Mouse (Mus musculus) forebrain, embryonic 14.5 days (tissue): ENCODE data around the gene Stil. TPM values are rescaled to one million over a fixed set of nuclear protein-coding genes. Genes with fewer than 3 reads are reported as not detected.

Experiments used
- polyA plus RNA-seq: library from polyadenylated mRNA; unstranded; fragments of >200 nt; fragmentation: Nextera tagmentation; extraction: Ambion mirVana; gene quantifications from 2 replicates; pipeline ENCODE4 v1.2.1, GENCODE M21; 2014

The Stil gene
- polyA plus RNA-seq, 1 experiment from 2014 or later = 8.8 TPM

Other genes with a start within 250 kb of the Stil start
- gene Gm12830, start 178.4 kb upstream of the Stil start, polyA plus RNA-seq = not detected in 2 replicates
- gene Foxd2, start 91.3 kb upstream of the Stil start, polyA plus RNA-seq = 0.27 and 0.38 TPM in 2 replicates
- gene Foxe3, start 74.1 kb upstream of the Stil start, polyA plus RNA-seq = not detected in 2 replicates
- 165 and 189 TPM in 2 replicates for gene Cmpk1, start 12.9 kb upstream of the Stil start, polyA plus RNA-seq
- gene Tal1, start 56.3 kb downstream of the Stil start, polyA plus RNA-seq = 1.0 and 1.1 TPM in 2 replicates
- gene Pdzk1ip1, start 88.5 kb downstream of the Stil start, polyA plus RNA-seq = 0.65 and 0.70 TPM in 2 replicates
- 2.5 and 4.0 TPM in 2 replicates for gene Cyp4x1, start 134.1 kb downstream of the Stil start, polyA plus RNA-seq
- not detected in 2 replicates for gene Cyp4a29, start 241.9 kb downstream of the Stil start, polyA plus RNA-seq